Mouse (Mus musculus): ENCODE measurements at regions not wholly inside any gene's neighbourhood (a gene's known extent, or its start where the extent isn't known, plus 50 kb on each side); places are given as distances from the start of the nearest gene placed in this dataset.

DNA sequence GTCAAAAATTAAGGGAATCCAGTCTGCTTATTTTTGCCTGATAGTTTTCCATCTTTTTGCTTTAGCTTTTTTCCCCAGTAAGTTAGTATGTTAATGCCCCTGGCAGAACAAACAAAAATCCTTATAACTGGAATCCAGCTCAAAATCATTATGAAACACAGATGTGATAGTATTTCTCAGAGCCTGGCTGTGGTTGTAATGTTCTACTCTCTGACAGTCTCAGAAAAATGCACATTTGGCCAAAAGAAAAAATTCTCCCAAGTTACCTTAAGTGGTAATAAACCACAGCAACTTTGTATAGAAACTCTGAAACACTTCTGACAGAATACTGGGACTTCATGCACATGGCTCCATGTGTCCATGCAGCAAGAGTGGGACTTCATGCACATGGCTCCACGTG lies 193.5 kb upstream of the Rnd3 start:
- TF ChIP-seq POLR2A (IDR thresholded peaks at IDR 0.05; ENCODE audit: borderline replicate concordance, extremely low read depth, insufficient read depth, insufficient read length, poor library complexity, severe bottlenecking), result no peak
- no peak for TF ChIP-seq CTCF (IDR thresholded peaks at IDR 0.05; ENCODE audit: borderline replicate concordance, extremely low read depth, insufficient read depth, insufficient read length)
